7 mouse cellular contexts compared by ENCODE assay signal in the genomic region with DNA sequence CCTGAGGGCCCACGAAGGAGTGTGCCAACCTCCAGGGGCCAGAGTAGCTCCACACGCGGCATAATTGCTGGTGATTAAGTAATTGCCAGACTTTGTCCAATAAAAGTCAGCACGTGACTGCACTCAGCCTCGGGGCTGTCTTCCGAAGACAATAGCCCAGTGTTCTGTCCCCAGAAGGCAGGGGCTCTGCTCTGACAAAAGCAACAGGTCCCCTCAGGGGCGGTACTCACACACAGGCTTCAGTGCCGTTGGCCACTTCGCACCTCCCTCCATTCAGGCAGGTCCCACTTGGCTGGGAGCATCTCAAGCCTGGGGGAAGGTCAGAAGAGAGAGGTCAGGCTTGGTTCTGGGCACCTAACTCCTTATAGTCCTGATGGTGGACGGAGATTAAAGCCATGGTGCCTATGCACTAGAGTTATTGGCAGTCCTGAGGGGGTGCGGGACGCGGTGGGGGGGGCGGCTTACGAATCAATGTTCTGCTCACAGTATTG. TPM values are rescaled to one million over a fixed set of nuclear protein-coding genes. Genes with fewer than 3 reads are reported as not detected.
DNase-seq lines count a peak whose midpoint lies in the region; ATAC-seq lines count a peak whose summit lies in the region.

No protein-coding gene starts in this region.

- no peak for ATAC-seq in embryonic facial prominence, embryonic 15.5 days (ENCODE audit: insufficient number of reproducible peaks, low FRiP score, low TSS enrichment, low read depth)
- ATAC-seq in midbrain, embryonic 15.5 days (replicated peaks): peak; percentile 35
- no peak for ATAC-seq in frontal cortex, adult (ENCODE audit: low TSS enrichment)

- peak overlapping the region; percentile 88 for H3K4me3 ChIP-seq in embryonic facial prominence, embryonic 15.5 days (replicated peaks)
- H3K4me3 ChIP-seq in midbrain, embryonic 15.5 days: peak overlapping the region; percentile 52

- no peaks in the 10 kb centered on the region for H3K36me3 ChIP-seq in embryonic facial prominence, embryonic 15.5 days
- no peaks in the 10 kb centered on the region for H3K36me3 ChIP-seq in midbrain, embryonic 15.5 days (replicated peaks)

- peaks cover 86% of the 10 kb centered on the region for H3K4me1 ChIP-seq in embryonic facial prominence, embryonic 15.5 days
- peaks cover 75% of the 10 kb centered on the region for H3K4me1 ChIP-seq in midbrain, embryonic 15.5 days

- no peaks in the 10 kb centered on the region for H3K27me3 ChIP-seq in embryonic facial prominence, embryonic 15.5 days
- H3K27me3 ChIP-seq in midbrain, embryonic 15.5 days (replicated peaks): peaks cover 20% of the 10 kb centered on the region

- no peaks in the 10 kb centered on the region for H3K9me3 ChIP-seq in embryonic facial prominence, embryonic 15.5 days (replicated peaks)
- H3K9me3 ChIP-seq in midbrain, embryonic 15.5 days: no peaks in the 10 kb centered on the region

- 6% methylated on average over 15 of the region's 15 CpGs for WGBS in embryonic facial prominence, embryonic 15.5 days
- 1% methylated on average over 14 of the region's 15 CpGs for WGBS in midbrain, embryonic 15.5 days

- H3K9ac ChIP-seq in embryonic facial prominence, embryonic 15.5 days: 0 out of 2 replicates have a peak overlapping the region, but pooled peaks have one; percentile 85
- H3K9ac ChIP-seq in midbrain, embryonic 15.5 days: peak overlapping the region; percentile 54; the same call in 1 of the 2 replicates

- H3K27ac ChIP-seq in embryonic facial prominence, embryonic 15.5 days (replicated peaks): peak overlapping the region; percentile 88
- H3K27ac ChIP-seq in midbrain, embryonic 15.5 days: peak overlapping the region; percentile 82

- peak; percentile 57 for DNase-seq in thymus, postnatal 4 days
- DNase-seq in thymus, postnatal 10 days (ENCODE audit: low spot score in 2 of 2): no peak
- peak; percentile 62 for DNase-seq in kidney, adult 9 months
- DNase-seq in frontal cortex, postnatal 36 days (ENCODE audit: low spot score in 2 of 2): no peak

- H3K4me2 ChIP-seq in embryonic facial prominence, embryonic 15.5 days (replicated peaks): peak overlapping the region; percentile 84
- peak overlapping the region; percentile 87 for H3K4me2 ChIP-seq in midbrain, embryonic 15.5 days

RNA-seq across cellular contexts. Expression of a gene that starts 14.8 kb away (rescaled TPM):
- 26.0 and 30.3 TPM in 2 replicates for polyA plus RNA-seq in embryonic facial prominence, embryonic 15.5 days (2015; fragmentation: Nextera tagmentation; extraction: Ambion mirVana)
- polyA plus RNA-seq in midbrain, embryonic 15.5 days (2015; fragmentation: Nextera tagmentation; extraction: Ambion mirVana): 15.6 and 17.6 TPM in 2 replicates

RNA-seq across cellular contexts. Expression of a gene that starts 56.7 kb away (rescaled TPM):
- 25.9 and 27.0 TPM in 2 replicates for polyA plus RNA-seq in embryonic facial prominence, embryonic 15.5 days (2015; fragmentation: Nextera tagmentation; extraction: Ambion mirVana)
- polyA plus RNA-seq in midbrain, embryonic 15.5 days (2015; fragmentation: Nextera tagmentation; extraction: Ambion mirVana): 21.3 and 21.5 TPM in 2 replicates

Comparison
In these comparisons a context has a peak if more than half of its experiments do, and no peak if none do; other contexts are left out.
1. DNase-seq: peak in thymus, postnatal 4 days (single experiment) and kidney, adult 9 months (single experiment); none in thymus, postnatal 10 days (0 of 2) and frontal cortex, postnatal 36 days (0 of 2).